ENCODE assay signal across 8 mouse cellular contexts in genomic region chr14:115040091-115040571, GRCm38 (mm10). TPM values are rescaled to one million over a fixed set of nuclear protein-coding genes. Genes with fewer than 3 reads are reported as not detected.
DNase-seq lines count a peak whose midpoint lies in the region; ATAC-seq lines count a peak whose summit lies in the region.

No protein-coding gene starts in this region.

- H3K9me3 ChIP-seq in heart, embryonic 14.5 days (ENCODE audit: control insufficient read depth, low read length): no peaks in the 10 kb centered on the region
- H3K9me3 ChIP-seq in liver, embryonic 16.5 days (replicated peaks; ENCODE audit: control insufficient read depth, low read length): no peaks in the 10 kb centered on the region
- H3K9me3 ChIP-seq in stomach, embryonic 15.5 days: no peaks in the 10 kb centered on the region

- H3K27me3 ChIP-seq in heart, embryonic 14.5 days (ENCODE audit: control insufficient read depth, insufficient read depth, low read length): no peaks in the 10 kb centered on the region
- H3K27me3 ChIP-seq in liver, embryonic 16.5 days (ENCODE audit: control insufficient read depth, insufficient read depth, low read depth, low read length): no peaks in the 10 kb centered on the region
- no peaks in the 10 kb centered on the region for H3K27me3 ChIP-seq in stomach, embryonic 15.5 days (replicated peaks)

- peaks cover 2 to 19% of the 10 kb centered on the region in 2 experiments for H3K4me1 ChIP-seq in heart, embryonic 14.5 days (ENCODE audit: control insufficient read depth in 2 of 2, insufficient read depth in 2 of 2, low read length in 2 of 2)
- peaks cover 20% of the 10 kb centered on the region for H3K4me1 ChIP-seq in liver, embryonic 16.5 days (ENCODE audit: control insufficient read depth, low read depth, low read length)
- peaks cover 10% of the 10 kb centered on the region for H3K4me1 ChIP-seq in stomach, embryonic 15.5 days

- WGBS in heart, embryonic 14.5 days: 2% methylated on average over 30 of the region's 30 CpGs
- WGBS in liver, embryonic 16.5 days (ENCODE audit: insufficient replicate concordance): 1% methylated on average over 30 of the region's 30 CpGs
- under 1% methylated on average over 30 of the region's 30 CpGs for WGBS in stomach, embryonic 15.5 days

- peaks cover 25% of the 10 kb centered on the region for H3K36me3 ChIP-seq in heart, embryonic 14.5 days (ENCODE audit: control insufficient read depth, insufficient read depth, low read length)
- H3K36me3 ChIP-seq in liver, embryonic 16.5 days (ENCODE audit: control insufficient read depth, insufficient read depth): peaks cover 15% of the 10 kb centered on the region
- peaks cover 9% of the 10 kb centered on the region for H3K36me3 ChIP-seq in stomach, embryonic 15.5 days

- peak overlapping the region; percentile 95 for H3K4me2 ChIP-seq in heart, embryonic 14.5 days (ENCODE audit: low read length)
- peak overlapping the region; percentile 96 for H3K4me2 ChIP-seq in liver, embryonic 16.5 days (ENCODE audit: low read depth, low read length)
- peak overlapping the region; percentile 97 for H3K4me2 ChIP-seq in stomach, embryonic 15.5 days

- peak overlapping the region; percentile 99 for H3K9ac ChIP-seq in heart, embryonic 14.5 days (ENCODE audit: low read length)
- H3K9ac ChIP-seq in liver, embryonic 16.5 days (ENCODE audit: low read depth, low read length): peak overlapping the region; percentile 84
- H3K9ac ChIP-seq in stomach, embryonic 15.5 days: peak overlapping the region; percentile 46

- ATAC-seq in heart, embryonic 14.5 days (ENCODE audit: insufficient number of reproducible peaks, insufficient read depth, low FRiP score, low read depth): peak; percentile 20
- peak; percentile 20 for ATAC-seq in CD4-positive, CD25-positive, alpha-beta regulatory T cell, adult 4 months
- peak; percentile 47 to 50 for ATAC-seq in hematopoietic stem cell, adult 5-6 weeks (replicated peaks in 1 of 2; ENCODE audit: insufficient read depth in 1 of 2, low FRiP score in 2 of 2, low TSS enrichment in 1 of 2, low read depth in 1 of 2, poor library complexity in 2 of 2, severe bottlenecking in 2 of 2)
- ATAC-seq in liver, embryonic 16.5 days (ENCODE audit: low read depth): peak; percentile 20
- peak; percentile 31; the same call in 1 of the 2 replicates for ATAC-seq in stomach, embryonic 15.5 days (ENCODE audit: insufficient read depth, low FRiP score, low read depth)

- peak overlapping the region; percentile 75 to 95; a peak in 3 of 4 replicates for H3K27ac ChIP-seq in heart, embryonic 14.5 days (replicated peaks in 1 of 2; ENCODE audit: control insufficient read depth in 1 of 2, insufficient read depth in 1 of 2, low read depth in 2 of 2, low read length in 2 of 2)
- peak overlapping the region; percentile 77 for H3K27ac ChIP-seq in liver, embryonic 16.5 days (ENCODE audit: low read length)
- H3K27ac ChIP-seq in stomach, embryonic 15.5 days: peak overlapping the region; percentile 93

- H3K4me3 ChIP-seq in heart, embryonic 14.5 days (ENCODE audit: control insufficient read depth in 1 of 2, insufficient read depth in 1 of 2, low read depth in 1 of 2, low read length in 2 of 2): peak overlapping the region; percentile 93 to 99
- H3K4me3 ChIP-seq in liver, embryonic 16.5 days (ENCODE audit: low read depth, low read length): peak overlapping the region; percentile 83
- H3K4me3 ChIP-seq in stomach, embryonic 15.5 days (replicated peaks): peak overlapping the region; percentile 64

- no peak for DNase-seq in heart, postnatal 4 days
- peak; percentile 35 for DNase-seq in c-Kit-positive CD71-negative TER-119-negative erythroid progenitor cells, embryonic 14.5 days (ENCODE audit: low read depth)
- DNase-seq in adrenal gland, postnatal 14 days: no peak

RNA-seq across cellular contexts. Expression of gene Gpc5, which starts 51.9 kb away (rescaled TPM):
- 0.22 and 0.32 TPM in 2 replicates for polyA plus RNA-seq in heart, embryonic 14.5 days (2014; fragmentation: Nextera tagmentation; extraction: Ambion mirVana)
- not detected for total RNA-seq in heart, postnatal 4 days (2021)
- polyA plus RNA-seq in CD4-positive, CD25-positive, alpha-beta regulatory T cell, adult 4 months (2017; shearing (Covaris generic)): under 1 TPM in 1 of 2 experiments, not detected in 1; 0.30 TPM
- not detected in 2 replicates for total RNA-seq in hematopoietic stem cell, adult 5-6 weeks (2017)
- polyA plus RNA-seq in liver, embryonic 16.5 days (2015; fragmentation: Nextera tagmentation; extraction: Ambion mirVana): 0.05 and 0.15 TPM in 2 replicates
- polyA plus RNA-seq in stomach, embryonic 15.5 days (2015; fragmentation: Nextera tagmentation; extraction: Ambion mirVana): 0.05 and 0.22 TPM in 2 replicates
- 1.4 and 2.6 TPM in 2 replicates for total RNA-seq in adrenal gland, postnatal 14 days (2021)

Comparison
In these comparisons a context has a peak if more than half of its experiments do, and no peak if none do; other contexts are left out.
1. H3K9ac ChIP-seq: peak in every context shown above with its lines; median percentile 99 in heart, embryonic 14.5 days; 84 in liver, embryonic 16.5 days; 46 in stomach, embryonic 15.5 days.